Mouse (Mus musculus) cerebellum, adult 11-12 months (tissue): ENCODE results near the gene Mmp24.
A peak's percentile ranks its signal among the peaks of the same experiment; 100 is the strongest.
"Not testable (repeated sequence)": the region's sequence is repeated elsewhere in the genome, so short reads cannot be mapped to it uniquely, and the experiment has no call there.

ENCODE experiments used
- DNase-seq: peaks from one replicate; pipeline ENCODE4 v3.0.0; 2022

Mmp24 gene

GRCm38 (mm10) chr2:155817301-155818245 lies 42.4 kb downstream of the Mmp24 start:
- peak; percentile 73 for DNase-seq

GRCm38 (mm10) chr2:155818596-155819391 lies 43.7 kb downstream of the Mmp24 start:
- peak; percentile 96 for DNase-seq

- DNase-seq = no peak
Measured at GRCm38 (mm10) chr2:155819392-155819448, 44.1 kb downstream of the Mmp24 start, which contains the start of gene BC029722. TSS of gene BC029722 (minus strand) at chr2:155819426.

DNA sequence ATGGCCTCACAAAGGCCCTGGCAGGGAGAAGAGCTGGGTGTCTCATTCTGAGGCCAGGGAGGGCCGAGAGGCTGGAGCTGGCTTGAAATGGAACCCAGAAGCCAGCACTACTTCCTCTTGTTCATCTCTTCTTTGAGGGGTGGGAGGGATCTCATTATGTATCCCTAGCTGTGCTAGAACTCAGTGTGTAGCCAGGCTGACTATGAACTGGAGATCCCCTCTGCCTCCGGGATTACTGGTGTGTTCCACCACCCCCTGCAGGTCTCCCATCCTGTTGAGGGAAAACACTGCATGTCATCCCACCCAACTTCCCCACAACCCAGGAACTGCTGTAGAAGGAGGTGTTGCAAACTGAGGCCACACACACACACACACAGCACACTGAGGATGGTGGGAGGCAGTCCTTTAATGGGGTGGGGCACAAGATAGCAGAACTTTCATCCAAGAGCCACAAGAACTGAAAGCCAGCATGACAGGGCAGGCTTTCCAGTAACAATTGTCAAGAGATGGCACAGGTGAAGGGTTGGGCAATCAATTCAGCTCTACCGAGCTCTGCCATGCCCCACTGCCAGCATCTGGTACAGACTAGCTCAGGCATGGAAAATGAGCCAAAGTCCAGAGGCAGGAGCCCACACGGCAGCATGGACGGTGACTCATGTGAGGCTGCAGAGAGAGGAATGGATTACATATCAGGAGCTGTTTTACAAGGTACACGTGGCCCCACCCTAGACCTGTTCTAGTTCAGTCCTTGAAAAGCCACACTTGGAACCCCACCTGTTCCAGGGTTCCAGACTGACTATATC lies 44.5 kb downstream of the Mmp24 start:
- DNase-seq = peak; percentile 76

GRCm38 (mm10) chr2:155820779-155821178 lies 45.6 kb downstream of the Mmp24 start:
- no peak for DNase-seq

DNA sequence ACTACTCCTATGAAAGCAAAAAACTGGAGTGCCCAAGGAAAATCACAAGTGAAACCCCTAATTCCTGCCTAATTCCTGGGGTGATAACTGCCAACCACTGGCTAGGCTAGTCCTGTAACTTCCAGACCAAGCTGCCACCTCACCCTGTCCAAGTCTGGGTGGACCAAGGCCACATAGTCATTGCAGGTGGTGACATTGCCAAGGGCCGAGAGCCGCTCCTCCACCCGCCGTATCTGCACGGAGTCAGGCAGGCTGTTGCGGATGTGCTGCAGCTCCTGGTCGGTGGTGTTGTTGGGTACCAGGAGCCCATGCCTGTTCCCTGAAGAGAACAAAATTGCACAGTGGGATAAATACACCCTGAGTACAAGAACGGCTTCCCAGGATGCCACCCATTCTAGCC lies 48.6 kb downstream of the Mmp24 start:
- DNase-seq = peak; percentile 29

DNA sequence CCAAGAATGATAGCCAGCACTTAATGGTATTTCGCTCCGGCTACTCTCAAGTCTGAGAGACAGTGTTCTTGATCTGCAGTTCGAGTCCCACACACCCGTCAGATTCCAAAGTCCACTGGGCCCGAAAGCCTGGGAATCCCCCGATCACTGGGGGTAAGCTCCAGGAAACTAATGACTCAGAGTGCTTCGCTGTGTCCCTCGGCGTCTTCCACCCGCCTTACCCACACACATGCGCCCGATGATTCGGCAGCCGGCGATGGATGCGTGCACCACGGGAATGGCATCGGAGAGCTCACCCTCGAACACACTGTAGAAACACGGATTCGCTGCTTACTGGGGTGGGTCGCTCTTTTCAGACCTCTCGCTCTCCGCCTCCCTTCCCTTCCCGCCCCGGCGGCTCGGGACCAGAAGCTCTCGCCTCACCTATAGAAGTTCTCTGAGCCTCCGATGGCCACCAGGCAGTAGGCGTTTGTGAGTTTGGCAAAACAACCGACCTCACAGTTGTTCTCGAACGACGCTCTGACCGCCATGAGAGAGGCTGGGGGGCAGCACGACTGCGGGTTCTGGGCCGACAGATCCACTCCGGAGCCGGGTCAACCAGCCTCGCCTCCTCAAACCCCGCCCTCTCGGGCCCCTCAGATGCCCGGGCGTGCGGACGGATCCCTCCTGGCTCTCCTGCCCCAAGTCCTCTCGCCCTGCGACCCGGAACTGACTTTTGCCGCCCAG lies 50.9 kb downstream of the Mmp24 start:
- DNase-seq = no peak

DNA sequence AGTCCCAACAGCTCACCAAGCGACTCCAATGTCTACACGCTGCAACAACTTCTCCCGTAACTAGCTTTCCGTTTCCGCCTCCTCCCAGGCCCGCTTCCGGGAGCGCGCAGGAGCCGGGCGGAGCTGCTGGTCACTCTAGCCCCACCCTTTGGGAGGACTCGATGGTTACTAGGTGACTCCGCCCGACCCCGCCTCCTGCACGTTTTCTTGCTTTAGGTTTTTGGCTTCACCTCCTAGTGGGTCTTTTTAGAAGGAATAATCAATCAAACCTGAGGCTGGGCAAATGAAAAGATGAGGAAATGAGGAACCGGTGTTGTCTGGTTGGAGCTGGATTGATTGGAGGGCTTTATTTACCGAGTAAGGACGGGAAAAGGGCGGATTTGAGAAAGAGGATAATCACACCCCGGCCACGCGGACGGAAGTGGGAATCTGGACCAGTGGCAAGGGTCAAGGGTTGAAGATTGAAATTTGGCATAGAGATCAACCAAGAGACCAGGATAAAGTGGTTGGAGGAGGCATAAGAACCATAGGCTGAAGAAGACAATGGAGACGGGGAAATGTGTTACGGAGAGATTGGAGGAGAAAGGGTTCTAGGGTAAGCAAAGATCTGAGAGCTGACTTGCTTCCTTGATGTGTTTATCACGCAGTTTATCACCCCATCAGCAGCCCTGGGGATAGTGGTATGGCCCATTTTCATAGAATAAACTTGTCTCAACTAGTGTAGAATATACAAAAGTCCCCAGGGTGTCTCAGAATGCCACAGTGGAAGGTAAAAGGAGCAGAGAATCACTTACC lies 51.7 kb downstream of the Mmp24 start, which contains the start of gene Eif6:
Gene Eif6, minus strand, starts transcription at position 296 of the 795 bp plus-strand sequence.
- peak; percentile 84 for DNase-seq

DNA sequence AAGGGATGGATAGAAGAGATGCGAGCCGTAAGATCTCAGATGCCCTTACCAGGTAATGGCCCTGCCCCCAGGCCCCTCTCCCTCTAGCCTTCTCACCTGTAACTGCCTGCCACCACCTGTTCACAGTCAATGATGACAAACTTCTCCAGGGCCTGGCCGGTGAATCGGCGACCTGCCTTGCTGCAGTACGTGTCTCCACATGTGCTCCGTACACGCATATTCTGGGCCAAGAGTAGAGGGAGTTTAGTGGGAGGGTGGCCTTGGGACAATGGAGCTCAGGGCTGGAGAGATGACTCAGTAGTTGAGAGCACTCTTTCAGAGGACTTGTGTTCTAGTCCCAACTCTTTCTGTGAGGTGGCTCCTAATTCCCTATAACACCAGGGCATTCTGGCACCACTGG lies 55.7 kb downstream of the Mmp24 start:
- no peak for DNase-seq

DNA sequence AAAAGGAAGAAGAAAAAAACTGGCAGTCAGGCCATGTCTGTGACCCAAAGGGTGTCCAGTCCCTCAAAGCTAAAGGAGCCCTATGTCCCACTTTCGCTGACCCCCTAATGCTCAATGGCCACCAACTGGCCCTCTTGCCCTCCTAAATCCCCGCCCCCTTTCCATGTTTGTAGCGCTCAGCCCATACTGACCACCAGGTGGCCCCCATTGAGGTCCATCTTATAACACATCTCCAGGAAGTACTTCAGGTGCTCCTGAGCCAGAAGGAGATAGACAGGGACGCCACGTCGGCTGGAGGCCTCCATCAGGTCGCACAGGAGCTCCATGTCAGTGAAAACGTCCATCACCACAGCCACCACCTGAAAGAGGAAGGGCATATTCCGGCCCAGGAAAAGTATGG lies 56.2 kb downstream of the Mmp24 start:
- no peak for DNase-seq

- DNase-seq = not testable (repeated sequence)
Measured at GRCm38 (mm10) chr2:155832087-155832486, 56.9 kb downstream of the Mmp24 start.

DNA sequence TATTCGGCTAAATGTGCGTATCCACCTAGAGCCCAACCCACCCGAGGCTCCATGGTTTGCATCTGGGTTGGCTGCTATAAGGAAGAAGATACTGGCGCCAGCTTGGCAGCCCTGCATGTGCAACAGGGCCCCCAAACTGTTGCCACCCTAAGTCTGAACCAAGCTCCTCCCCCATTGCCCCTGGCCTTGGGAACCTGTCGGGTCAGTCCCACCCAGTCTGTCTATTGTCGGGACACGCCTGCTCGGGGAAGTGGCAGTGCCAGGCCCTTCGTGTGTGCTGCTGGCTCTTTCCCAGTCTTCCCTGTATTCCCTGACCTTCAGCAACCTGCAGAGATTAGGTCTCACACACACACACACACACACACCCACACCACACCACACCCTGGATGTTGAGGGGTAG lies 59.6 kb downstream of the Mmp24 start, which contains the start of gene Fam83c:
Gene Fam83c, minus strand, starts transcription at position 123 of the 400 bp plus-strand sequence.
- DNase-seq = no peak

DNA sequence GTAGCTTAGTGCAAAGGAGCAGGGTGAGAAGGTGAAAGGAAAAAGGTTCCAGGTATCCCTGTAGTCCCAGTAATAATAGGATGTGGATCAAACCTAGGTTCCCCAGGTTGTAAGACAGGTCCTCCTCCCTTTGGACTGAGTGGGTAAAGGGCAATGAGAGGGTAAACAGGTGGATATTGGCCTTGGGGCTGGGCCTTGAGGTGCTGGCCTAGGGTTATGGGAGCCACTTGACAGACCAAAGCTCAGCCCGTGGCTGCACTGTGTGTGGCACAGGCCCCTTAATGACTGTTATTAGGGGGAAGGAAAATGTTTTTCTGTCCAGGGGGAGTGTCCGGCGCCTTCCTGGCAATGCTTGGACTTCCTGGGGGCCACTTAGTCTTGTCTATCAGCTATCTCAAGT lies 62.8 kb downstream of the Mmp24 start:
- no peak for DNase-seq

DNA sequence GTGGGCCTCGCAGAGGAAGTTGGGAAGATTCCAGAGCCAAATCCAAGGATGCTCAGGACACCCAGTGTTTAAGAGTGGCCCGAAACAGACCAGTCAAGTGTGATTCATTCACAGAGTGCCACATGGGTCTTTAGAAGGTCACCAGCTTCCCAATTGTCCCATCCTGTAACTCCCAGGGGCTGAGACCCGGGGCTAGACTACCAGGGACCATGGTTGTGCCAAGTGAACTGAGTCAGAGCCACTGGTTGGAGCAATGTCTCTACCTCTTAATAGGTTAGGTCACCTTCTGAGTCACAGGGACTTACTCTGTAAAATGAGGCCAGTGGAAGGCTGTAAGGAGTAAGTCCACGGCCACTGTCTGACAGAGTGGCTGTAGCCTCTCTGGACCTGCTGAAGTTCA lies 63.8 kb downstream of the Mmp24 start:
- DNase-seq = no peak

DNA sequence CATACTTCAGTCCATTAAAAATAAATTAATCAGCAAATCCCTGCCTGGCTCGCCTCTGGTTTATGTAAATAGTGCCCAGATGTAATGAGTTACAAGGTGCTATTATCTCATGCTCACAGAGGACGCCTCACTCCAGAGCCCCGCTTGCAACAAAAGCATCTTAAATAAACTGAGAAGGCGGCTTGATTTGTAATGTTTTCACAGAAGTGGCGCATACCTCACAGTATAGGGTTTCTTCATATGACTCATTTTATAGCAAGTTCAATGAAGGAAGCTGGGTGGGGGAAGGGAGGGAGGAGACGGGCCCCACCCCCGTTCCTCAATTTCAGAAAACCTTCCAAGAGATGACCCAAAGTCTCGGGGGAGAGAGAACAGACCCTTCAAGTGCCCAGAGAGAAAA lies 71.8 kb downstream of the Mmp24 start:
- DNase-seq = no peak

- DNase-seq = peak; percentile 65
Measured at GRCm38 (mm10) chr2:155848291-155848690, 73.1 kb downstream of the Mmp24 start.

GRCm38 (mm10) chr2:155849464-155849863 lies 74.3 kb downstream of the Mmp24 start:
- no peak for DNase-seq

DNA sequence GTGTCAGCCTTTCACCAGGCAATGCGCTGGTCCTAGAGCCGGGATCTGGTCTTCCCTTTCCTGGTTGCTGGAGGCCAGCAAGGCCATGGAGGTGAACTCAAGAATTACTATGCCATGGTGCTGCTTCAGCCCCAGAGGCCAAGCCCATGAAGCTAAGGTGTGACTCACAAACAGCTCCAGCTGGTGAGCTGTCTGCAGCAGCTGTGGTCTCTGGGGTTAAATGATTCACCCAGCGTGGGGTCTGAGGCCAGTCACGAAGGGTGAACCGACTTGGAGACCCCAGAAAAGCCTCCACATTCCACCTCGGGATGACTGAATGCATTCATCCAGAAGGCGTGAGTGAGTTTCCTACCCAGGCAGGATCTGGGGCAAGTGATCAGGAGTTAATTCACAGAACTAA lies 75.0 kb downstream of the Mmp24 start:
- DNase-seq = no peak

GRCm38 (mm10) chr2:155852536-155852935 lies 77.4 kb downstream of the Mmp24 start:
- no peak for DNase-seq

GRCm38 (mm10) chr2:155860102-155860501 lies 85.0 kb downstream of the Mmp24 start:
- no peak for DNase-seq

DNA sequence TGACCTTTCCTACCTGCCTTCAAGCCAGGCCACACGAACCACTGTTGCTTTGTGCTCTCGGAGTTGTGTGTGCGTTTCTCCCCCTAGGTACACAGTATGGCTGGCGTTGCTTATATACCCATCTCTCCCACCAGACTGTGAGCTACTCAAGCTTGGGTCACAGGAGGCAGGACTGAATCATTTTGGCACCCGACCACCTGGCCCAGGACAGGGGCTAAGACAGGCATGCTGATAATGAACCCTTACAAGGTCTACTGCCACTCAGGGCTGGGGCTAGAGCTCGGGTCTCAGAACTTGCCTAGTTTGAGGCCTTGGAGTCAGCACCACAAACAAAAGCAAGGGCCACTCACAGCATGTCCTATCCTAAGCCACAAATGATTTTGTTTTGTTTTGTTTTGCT lies 86.4 kb downstream of the Mmp24 start:
- DNase-seq = no peak
